Mouse (Mus musculus): ENCODE data around the gene Sec61g. TPM values are rescaled to one million over a fixed set of nuclear protein-coding genes. Genes with fewer than 3 reads are reported as not detected.
"Not testable (repeated sequence)": the region's sequence is repeated elsewhere in the genome, so short reads cannot be mapped to it uniquely, and the experiment has no call there.

Gene Sec61g
- polyA plus RNA-seq, 1 experiment from 2014 or later, result 25.4 TPM

- no peaks in the 10 kb centered on the region for H3K27me3 ChIP-seq (ENCODE audit: control insufficient read depth, insufficient read depth, low read length)
- 78% methylated on average over 5 of the region's 5 CpGs for WGBS
- ATAC-seq (ENCODE audit: insufficient number of reproducible peaks, insufficient read depth, low FRiP score, low read depth), result no peak
Measured at GRCm38 (mm10) chr11:16527743-16528142, 19.5 kb upstream of the Sec61g start.

GRCm38 (mm10) chr11:16526467-16526866 is 18.2 kb upstream of the Sec61g start:
- 67% methylated on average over 2 of the region's 2 CpGs for WGBS
- no peaks in the 10 kb centered on the region for H3K27me3 ChIP-seq (ENCODE audit: control insufficient read depth, insufficient read depth, low read length)
- no peaks in the 10 kb centered on the region for H3K4me1 ChIP-seq (ENCODE audit: control insufficient read depth in 2 of 2, insufficient read depth in 2 of 2, low read length in 2 of 2)
- H3K4me3 ChIP-seq (ENCODE audit: control insufficient read depth in 1 of 2, insufficient read depth in 1 of 2, low read depth in 1 of 2, low read length in 2 of 2), result no peak overlapping the region
- ATAC-seq (ENCODE audit: insufficient number of reproducible peaks, insufficient read depth, low FRiP score, low read depth), result no peak
- no peak overlapping the region for H3K4me2 ChIP-seq (ENCODE audit: low read length)
- H3K27ac ChIP-seq (replicated peaks in 1 of 2; ENCODE audit: control insufficient read depth in 1 of 2, insufficient read depth in 1 of 2, low read depth in 2 of 2, low read length in 2 of 2), result no peak overlapping the region
- H3K9me3 ChIP-seq (ENCODE audit: control insufficient read depth, low read length), result no peaks in the 10 kb centered on the region
- no peak overlapping the region for H3K9ac ChIP-seq (ENCODE audit: low read length)
- H3K36me3 ChIP-seq (ENCODE audit: control insufficient read depth, insufficient read depth, low read length), result no peaks in the 10 kb centered on the region

More at GRCm38 (mm10) chr11:16527743-16528142, 19.5 kb upstream of the Sec61g start:
- H3K4me1 ChIP-seq (ENCODE audit: control insufficient read depth in 2 of 2, insufficient read depth in 2 of 2, low read length in 2 of 2), result no peaks in the 10 kb centered on the region
- H3K4me2 ChIP-seq (ENCODE audit: low read length), result no peak overlapping the region
- no peak overlapping the region for H3K4me3 ChIP-seq (ENCODE audit: control insufficient read depth in 1 of 2, insufficient read depth in 1 of 2, low read depth in 1 of 2, low read length in 2 of 2)
- H3K27ac ChIP-seq (replicated peaks in 1 of 2; ENCODE audit: control insufficient read depth in 1 of 2, insufficient read depth in 1 of 2, low read depth in 2 of 2, low read length in 2 of 2), result no peak overlapping the region
- no peaks in the 10 kb centered on the region for H3K36me3 ChIP-seq (ENCODE audit: control insufficient read depth, insufficient read depth, low read length)
- no peaks in the 10 kb centered on the region for H3K9me3 ChIP-seq (ENCODE audit: control insufficient read depth, low read length)
- no peak overlapping the region for H3K9ac ChIP-seq (ENCODE audit: low read length)

GRCm38 (mm10) chr11:16525724-16526123 is 17.4 kb upstream of the Sec61g start:
- H3K9ac ChIP-seq (ENCODE audit: low read length), result no peak overlapping the region
- no peak overlapping the region for H3K4me3 ChIP-seq (ENCODE audit: control insufficient read depth in 1 of 2, insufficient read depth in 1 of 2, low read depth in 1 of 2, low read length in 2 of 2)
- 47% methylated on average over 2 of the region's 2 CpGs for WGBS
- ATAC-seq (ENCODE audit: insufficient number of reproducible peaks, insufficient read depth, low FRiP score, low read depth), result no peak
- H3K4me2 ChIP-seq (ENCODE audit: low read length), result no peak overlapping the region
- H3K27ac ChIP-seq (replicated peaks in 1 of 2; ENCODE audit: control insufficient read depth in 1 of 2, insufficient read depth in 1 of 2, low read depth in 2 of 2, low read length in 2 of 2), result no peak overlapping the region
- no peaks in the 10 kb centered on the region for H3K4me1 ChIP-seq (ENCODE audit: control insufficient read depth in 2 of 2, insufficient read depth in 2 of 2, low read length in 2 of 2)
- no peaks in the 10 kb centered on the region for H3K36me3 ChIP-seq (ENCODE audit: control insufficient read depth, insufficient read depth, low read length)
- H3K27me3 ChIP-seq (ENCODE audit: control insufficient read depth, insufficient read depth, low read length), result no peaks in the 10 kb centered on the region
- no peaks in the 10 kb centered on the region for H3K9me3 ChIP-seq (ENCODE audit: control insufficient read depth, low read length)

GRCm38 (mm10) chr11:16524917-16525640 is 16.8 kb upstream of the Sec61g start:
- H3K4me2 ChIP-seq (ENCODE audit: low read length), result no peak overlapping the region
- H3K9me3 ChIP-seq (ENCODE audit: control insufficient read depth, low read length), result no peaks in the 10 kb centered on the region
- 34% methylated on average over 3 of the region's 3 CpGs for WGBS
- H3K27me3 ChIP-seq (ENCODE audit: control insufficient read depth, insufficient read depth, low read length), result no peaks in the 10 kb centered on the region
- no peak overlapping the region for H3K27ac ChIP-seq (replicated peaks in 1 of 2; ENCODE audit: control insufficient read depth in 1 of 2, insufficient read depth in 1 of 2, low read depth in 2 of 2, low read length in 2 of 2)
- H3K4me3 ChIP-seq (ENCODE audit: control insufficient read depth in 1 of 2, insufficient read depth in 1 of 2, low read depth in 1 of 2, low read length in 2 of 2), result no peak overlapping the region
- H3K4me1 ChIP-seq (ENCODE audit: control insufficient read depth in 2 of 2, insufficient read depth in 2 of 2, low read length in 2 of 2), result no peaks in the 10 kb centered on the region
- no peak for ATAC-seq (ENCODE audit: insufficient number of reproducible peaks, insufficient read depth, low FRiP score, low read depth)
- no peak overlapping the region for H3K9ac ChIP-seq (ENCODE audit: low read length)
- no peaks in the 10 kb centered on the region for H3K36me3 ChIP-seq (ENCODE audit: control insufficient read depth, insufficient read depth, low read length)

- not testable (repeated sequence) for H3K27me3 ChIP-seq (ENCODE audit: control insufficient read depth, insufficient read depth, low read length); H3K9me3 ChIP-seq (ENCODE audit: control insufficient read depth, low read length); H3K4me1 ChIP-seq (ENCODE audit: control insufficient read depth in 2 of 2, insufficient read depth in 2 of 2, low read length in 2 of 2); H3K36me3 ChIP-seq (ENCODE audit: control insufficient read depth, insufficient read depth, low read length); H3K27ac ChIP-seq (replicated peaks in 1 of 2; ENCODE audit: control insufficient read depth in 1 of 2, insufficient read depth in 1 of 2, low read depth in 2 of 2, low read length in 2 of 2); H3K9ac ChIP-seq (ENCODE audit: low read length); ATAC-seq (ENCODE audit: insufficient number of reproducible peaks, insufficient read depth, low FRiP score, low read depth); H3K4me3 ChIP-seq (ENCODE audit: control insufficient read depth in 1 of 2, insufficient read depth in 1 of 2, low read depth in 1 of 2, low read length in 2 of 2); H3K4me2 ChIP-seq (ENCODE audit: low read length)
- 94% methylated on average over 16 of the region's 16 CpGs for WGBS
Measured at GRCm38 (mm10) chr11:16515081-16515480, 6.8 kb upstream of the Sec61g start.

- ATAC-seq (ENCODE audit: insufficient number of reproducible peaks, insufficient read depth, low FRiP score, low read depth); H3K27ac ChIP-seq (replicated peaks in 1 of 2; ENCODE audit: control insufficient read depth in 1 of 2, insufficient read depth in 1 of 2, low read depth in 2 of 2, low read length in 2 of 2); H3K4me2 ChIP-seq (ENCODE audit: low read length); H3K4me3 ChIP-seq (ENCODE audit: control insufficient read depth in 1 of 2, insufficient read depth in 1 of 2, low read depth in 1 of 2, low read length in 2 of 2); H3K36me3 ChIP-seq (ENCODE audit: control insufficient read depth, insufficient read depth, low read length); H3K9me3 ChIP-seq (ENCODE audit: control insufficient read depth, low read length); H3K27me3 ChIP-seq (ENCODE audit: control insufficient read depth, insufficient read depth, low read length); H3K9ac ChIP-seq (ENCODE audit: low read length); H3K4me1 ChIP-seq (ENCODE audit: control insufficient read depth in 2 of 2, insufficient read depth in 2 of 2, low read length in 2 of 2): not testable (repeated sequence)
- WGBS, result 43% methylated on average over 23 of the region's 23 CpGs
Measured at GRCm38 (mm10) chr11:16514221-16514620, 5.9 kb upstream of the Sec61g start.

- no peaks in the 10 kb centered on the region for H3K27me3 ChIP-seq (ENCODE audit: control insufficient read depth, insufficient read depth, low read length)
- H3K9ac ChIP-seq (ENCODE audit: low read length), result peak overlapping the region; percentile 98
- H3K4me3 ChIP-seq (ENCODE audit: control insufficient read depth in 1 of 2, insufficient read depth in 1 of 2, low read depth in 1 of 2, low read length in 2 of 2), result peak overlapping the region; percentile 91 to 93
- no peaks in the 10 kb centered on the region for H3K9me3 ChIP-seq (ENCODE audit: control insufficient read depth, low read length)
- H3K4me2 ChIP-seq (ENCODE audit: low read length), result peak overlapping the region; percentile 86
- ATAC-seq (ENCODE audit: insufficient number of reproducible peaks, insufficient read depth, low FRiP score, low read depth), result peak; percentile 51
- H3K27ac ChIP-seq (replicated peaks in 1 of 2; ENCODE audit: control insufficient read depth in 1 of 2, insufficient read depth in 1 of 2, low read depth in 2 of 2, low read length in 2 of 2), result peak overlapping the region; percentile 87 to 95
- H3K36me3 ChIP-seq (ENCODE audit: control insufficient read depth, insufficient read depth, low read length), result peaks cover 37% of the 10 kb centered on the region
- H3K4me1 ChIP-seq (ENCODE audit: control insufficient read depth in 2 of 2, insufficient read depth in 2 of 2, low read length in 2 of 2), result peaks cover 0 to 8% of the 10 kb centered on the region in 2 experiments; a peak in 2 of 4 replicates
- WGBS, result 3% methylated on average over 26 of the region's 26 CpGs
Measured at GRCm38 (mm10) chr11:16507385-16508051, 766 bp downstream of the Sec61g start.

All from heart, embryonic 14.5 days (tissue).